Mouse (Mus musculus) thymus, adult 2 months (tissue): ENCODE measurements around the gene Spata3. TPM values are rescaled to one million over a fixed set of nuclear protein-coding genes. Genes with fewer than 3 reads are reported as not detected.

Source experiments
- DNase-seq: peaks from one replicate; pipeline ENCODE4 v3.0.0; 2021
- H3K27ac ChIP-seq: fragments of 200-500 bp; 2 replicates; pipeline ENCODE4 v1.5.1; 2012; ENCODE audit warnings: low read length, control low read depth; ENCODE audit not compliant: control insufficient read depth, insufficient read depth
- H3K27me3 ChIP-seq: fragments of 200-500 bp; 2 replicates; pipeline ENCODE4 v1.6.1; 2012; ENCODE audit warnings: mild to moderate bottlenecking, low read length, moderate library complexity, mixed read lengths; ENCODE audit not compliant: control insufficient read depth, insufficient read depth
- H3K36me3 ChIP-seq: fragments of 200-500 bp; 2 replicates; pipeline ENCODE4 v1.6.1; 2012; ENCODE audit warnings: mild to moderate bottlenecking, low read length, moderate library complexity; ENCODE audit not compliant: control insufficient read depth, insufficient read depth
- H3K4me1 ChIP-seq: fragments of 200-500 bp; replicated peaks from 2 replicates; pipeline ENCODE4 v1.6.1; 2012; ENCODE audit warnings: low read length; ENCODE audit not compliant: control insufficient read depth, insufficient read depth
- H3K4me3 ChIP-seq: fragments of 200-500 bp; 2 replicates; pipeline ENCODE4 v1.5.1; 2012; ENCODE audit warnings: mild to moderate bottlenecking, low read length, control low read depth, moderate library complexity; ENCODE audit not compliant: control insufficient read depth, insufficient read depth
- CTCF ChIP-seq: fragments of 200-500 bp; IDR thresholded peaks from 2 replicates; pipeline ENCODE4 v1.5.1; 2012; ENCODE audit warnings: mild to moderate bottlenecking, control low read depth, low read length, moderate library complexity, borderline replicate concordance; ENCODE audit not compliant: control insufficient read depth, poor library complexity, insufficient read depth; ENCODE audit errors: extremely low read depth
- POLR2A ChIP-seq: fragments of 200-500 bp; IDR thresholded peaks from 2 replicates; pipeline ENCODE4 v1.6.1; 2012; ENCODE audit warnings: mild to moderate bottlenecking, low read length, control low read depth, moderate library complexity; ENCODE audit not compliant: control insufficient read depth, poor library complexity, insufficient read depth; ENCODE audit errors: extremely low read depth
- WGBS: fragments of 180-500 bp; shearing (Covaris S2); methylation state at CpG from one replicate; pipeline ENCODE4 v1.1.7; 2018; 5-methylcytosine and 5-hydroxymethylcytosine counted together
- polyA plus RNA-seq: library from polyadenylated mRNA; depleted of rRNA; stranded (reverse); fragments of >200 nt; gene quantifications from 2 replicates; pipeline ENCODE4 v1.2.3, GENCODE M21; 2012; rRNA removed

Spata3 gene
- polyA plus RNA-seq, result 0.49 TPM in 1 of 2 replicates, not detected in the other

DNA sequence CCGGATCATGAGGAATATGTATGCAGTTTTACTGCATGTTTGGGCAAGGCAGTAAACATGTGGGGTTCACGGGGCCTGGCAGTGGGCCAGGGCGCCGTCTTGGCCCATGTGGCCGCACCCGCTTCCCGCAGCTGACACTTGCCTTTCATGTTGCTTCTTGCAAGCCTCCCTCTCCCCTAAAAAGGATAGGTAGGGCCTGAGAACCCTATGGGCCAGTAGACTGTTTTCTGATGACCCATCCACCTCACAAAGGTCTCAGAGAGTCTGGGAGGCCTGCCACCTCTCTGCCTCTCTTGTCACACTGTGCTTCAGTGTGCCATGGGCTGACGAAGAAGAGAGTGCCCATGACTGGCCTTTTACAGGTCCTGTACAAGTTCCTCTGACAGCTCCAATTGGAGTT, at the start of gene Spata3:
TSS of gene Spata3 (plus strand) at position 301 of the 400 bp plus-strand sequence.
- Histone ChIP-seq H3K4me1 (peaks cover 7% of the 10 kb centered on the region; the same call in 1 of the 2 replicates), H3K27ac (no peak within 1 kb of the TSS), H3K4me3 (no peak within 1 kb of the TSS), H3K27me3 (peaks cover 6% of the 10 kb centered on the region), H3K36me3 (no peaks in the 10 kb centered on the region)
- TF ChIP-seq POLR2A (no peak), CTCF (no peak)
- 93% methylated on average over 8 of the region's 8 CpGs for WGBS
- no peak for DNase-seq

DNA sequence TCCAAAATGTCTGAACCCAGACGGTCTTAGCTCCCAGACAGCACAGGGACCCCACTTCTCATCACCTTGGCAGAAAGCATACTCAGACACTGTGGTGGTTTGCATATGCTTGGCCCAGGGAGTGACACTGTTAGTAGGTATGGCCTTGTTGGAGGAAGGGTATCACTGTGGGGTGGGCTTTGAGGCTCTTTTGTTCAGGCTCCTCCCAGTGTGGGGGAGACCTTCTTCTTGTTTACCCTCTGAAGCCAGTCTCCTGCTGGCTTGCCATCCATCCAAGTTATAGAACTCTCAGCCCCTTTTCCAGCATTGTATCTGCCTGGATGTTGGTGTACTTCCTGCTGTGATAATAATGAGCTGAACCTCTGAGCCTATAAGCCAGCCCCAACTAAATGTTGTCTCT, 47.5 kb upstream of the Spata3 start:
- DNase-seq, result no peak
- Histone ChIP-seq H3K36me3 (no peaks in the 10 kb centered on the region), H3K4me3 (no peak overlapping the region), H3K4me1 (no peaks in the 10 kb centered on the region), H3K27me3 (no peaks in the 10 kb centered on the region), H3K27ac (no peak overlapping the region)
- 100% methylated on average over 1 of the region's 1 CpGs for WGBS
- TF ChIP-seq CTCF, result no peak
- no peak for TF ChIP-seq POLR2A

DNA sequence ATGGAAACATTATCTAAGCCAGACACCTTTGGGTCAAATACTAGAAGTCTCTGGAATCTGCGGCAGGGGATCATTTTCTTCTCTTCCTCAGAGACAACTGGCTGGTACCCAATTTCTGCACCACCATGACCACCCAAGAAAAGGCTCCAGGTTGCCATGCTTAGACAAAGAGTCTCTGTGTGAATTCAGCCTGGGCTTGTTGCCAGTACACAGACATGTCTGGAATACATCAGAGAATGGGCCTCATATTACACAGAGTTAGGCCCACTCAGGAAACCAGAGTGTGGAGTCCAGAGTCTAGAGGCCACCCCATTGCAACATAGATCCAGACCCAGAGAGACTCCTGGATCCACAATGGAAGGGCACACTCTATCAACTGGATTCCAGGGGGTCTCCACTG, 47.1 kb upstream of the Spata3 start:
- WGBS, result 93% methylated on average over 1 of the region's 1 CpGs
- no peak for DNase-seq
- TF ChIP-seq POLR2A (no peak), CTCF (no peak)
- Histone ChIP-seq H3K27ac (no peak overlapping the region), H3K36me3 (no peaks in the 10 kb centered on the region), H3K4me1 (no peaks in the 10 kb centered on the region), H3K27me3 (no peaks in the 10 kb centered on the region), H3K4me3 (no peak overlapping the region)

DNA sequence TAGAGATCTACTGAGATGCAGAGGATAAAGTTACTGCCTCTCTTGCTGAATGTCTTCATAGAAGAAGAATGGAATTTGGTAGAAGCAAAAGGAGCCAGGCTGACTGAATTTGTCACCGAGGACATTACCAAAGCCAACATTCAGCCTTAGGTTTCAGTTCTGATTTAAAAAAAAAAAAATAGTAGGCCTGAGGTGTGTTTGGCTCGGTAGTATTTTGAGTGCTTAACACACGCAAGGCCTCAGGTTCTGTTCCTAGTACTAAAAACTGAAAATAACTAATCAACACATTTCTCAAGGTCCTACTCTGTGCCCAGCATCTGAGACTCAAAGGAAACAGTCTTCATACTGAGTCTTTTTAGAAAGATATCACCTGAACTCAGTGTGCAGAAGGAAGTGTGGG, 45.5 kb upstream of the Spata3 start:
- DNase-seq, result no peak
- H3K4me1 ChIP-seq, result no peaks in the 10 kb centered on the region
- H3K27me3 ChIP-seq, result no peaks in the 10 kb centered on the region
- no peak overlapping the region for H3K27ac ChIP-seq
- no peak overlapping the region for H3K4me3 ChIP-seq
- H3K36me3 ChIP-seq, result no peaks in the 10 kb centered on the region
- TF ChIP-seq POLR2A (no peak), CTCF (no peak)
- 91% methylated on average over 3 of the region's 3 CpGs for WGBS

DNA sequence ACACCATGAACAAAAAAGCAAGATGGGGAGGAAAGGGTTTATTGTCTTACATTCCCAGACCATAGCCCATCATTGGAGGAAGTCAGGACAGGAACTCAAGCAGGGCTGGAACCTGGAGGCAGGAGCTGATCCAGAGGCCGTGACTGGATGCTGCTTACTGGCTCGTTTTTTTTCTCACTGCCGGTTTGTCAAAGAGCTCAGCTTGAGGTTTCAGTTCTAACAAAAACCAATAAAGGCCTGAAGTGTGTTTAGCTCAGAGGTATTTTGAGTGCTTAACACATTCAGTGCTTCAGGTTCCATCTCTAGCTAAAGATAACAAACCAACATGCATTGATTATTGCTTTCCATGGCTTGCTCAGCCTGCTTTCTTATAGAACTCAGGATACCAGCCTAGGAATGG, 44.3 kb upstream of the Spata3 start:
- 84% methylated on average over 3 of the region's 3 CpGs for WGBS
- no peak for TF ChIP-seq CTCF
- no peak for TF ChIP-seq POLR2A
- H3K27me3 ChIP-seq, result no peaks in the 10 kb centered on the region
- no peak for DNase-seq
- H3K36me3 ChIP-seq, result no peaks in the 10 kb centered on the region
- H3K4me1 ChIP-seq, result no peaks in the 10 kb centered on the region
- H3K4me3 ChIP-seq, result no peak overlapping the region
- H3K27ac ChIP-seq, result no peak overlapping the region

DNA sequence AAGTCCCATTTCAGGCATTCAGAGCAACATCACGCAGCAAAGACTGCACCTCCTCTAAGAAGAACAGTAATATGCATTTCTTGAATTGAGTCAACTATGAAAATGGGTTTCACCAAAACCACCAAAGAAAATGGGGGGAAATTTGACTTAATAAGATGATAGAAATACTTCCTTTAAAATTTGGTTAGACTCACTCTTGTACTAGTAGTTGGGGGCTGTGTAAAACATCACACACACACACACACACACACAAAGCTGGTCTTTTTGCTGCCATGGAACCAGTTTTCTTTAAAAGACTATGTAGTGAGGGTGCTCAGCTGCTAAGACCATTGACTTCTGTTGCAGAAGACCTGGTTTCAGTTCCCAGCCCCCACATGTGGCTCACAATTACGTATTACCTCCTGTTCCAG, 43.1 kb upstream of the Spata3 start:
- no peaks in the 10 kb centered on the region for H3K4me1 ChIP-seq
- H3K27ac ChIP-seq, result no peak overlapping the region
- no peak for DNase-seq
- no peak overlapping the region for H3K4me3 ChIP-seq
- TF ChIP-seq CTCF, result no peak
- TF ChIP-seq POLR2A, result no peak
- H3K36me3 ChIP-seq, result no peaks in the 10 kb centered on the region
- no peaks in the 10 kb centered on the region for H3K27me3 ChIP-seq
- 93% methylated on average over 2 of the region's 2 CpGs for WGBS

DNA sequence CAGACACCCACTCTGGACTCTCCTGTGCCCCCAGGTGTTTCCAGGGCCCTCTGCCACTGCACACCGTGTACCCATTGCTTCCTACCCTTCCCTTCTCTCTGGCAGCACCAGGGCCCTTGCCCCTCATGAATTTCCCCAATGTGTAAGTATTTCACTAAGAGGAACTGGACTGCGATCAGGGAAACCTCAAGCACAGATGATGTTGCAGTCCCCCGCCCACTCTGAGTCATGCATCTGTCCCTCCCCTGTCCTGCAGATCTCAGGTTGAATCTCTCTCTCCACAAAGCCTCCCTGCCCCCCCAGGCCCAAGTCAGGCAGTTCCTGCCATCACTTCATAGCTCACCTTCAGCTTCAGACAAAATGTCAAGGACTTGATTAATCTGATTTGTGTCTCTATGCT, 38.9 kb upstream of the Spata3 start:
- no peaks in the 10 kb centered on the region for H3K36me3 ChIP-seq
- H3K4me3 ChIP-seq, result no peak overlapping the region
- no peaks in the 10 kb centered on the region for H3K27me3 ChIP-seq
- no peak overlapping the region for H3K27ac ChIP-seq
- TF ChIP-seq POLR2A (no peak), CTCF (no peak)
- WGBS, result 35% methylated on average over 3 of the region's 3 CpGs
- no peaks in the 10 kb centered on the region; the same call in 1 of the 2 replicates for H3K4me1 ChIP-seq
- no peak for DNase-seq
